Mouse (Mus musculus): Measurements from ENCODE around the gene Zp3. TPM values are rescaled to one million over a fixed set of nuclear protein-coding genes. Genes with fewer than 3 reads are reported as not detected.

Gene Zp3
- total RNA-seq, 2 experiments from 2014 or later, result not detected

DNA sequence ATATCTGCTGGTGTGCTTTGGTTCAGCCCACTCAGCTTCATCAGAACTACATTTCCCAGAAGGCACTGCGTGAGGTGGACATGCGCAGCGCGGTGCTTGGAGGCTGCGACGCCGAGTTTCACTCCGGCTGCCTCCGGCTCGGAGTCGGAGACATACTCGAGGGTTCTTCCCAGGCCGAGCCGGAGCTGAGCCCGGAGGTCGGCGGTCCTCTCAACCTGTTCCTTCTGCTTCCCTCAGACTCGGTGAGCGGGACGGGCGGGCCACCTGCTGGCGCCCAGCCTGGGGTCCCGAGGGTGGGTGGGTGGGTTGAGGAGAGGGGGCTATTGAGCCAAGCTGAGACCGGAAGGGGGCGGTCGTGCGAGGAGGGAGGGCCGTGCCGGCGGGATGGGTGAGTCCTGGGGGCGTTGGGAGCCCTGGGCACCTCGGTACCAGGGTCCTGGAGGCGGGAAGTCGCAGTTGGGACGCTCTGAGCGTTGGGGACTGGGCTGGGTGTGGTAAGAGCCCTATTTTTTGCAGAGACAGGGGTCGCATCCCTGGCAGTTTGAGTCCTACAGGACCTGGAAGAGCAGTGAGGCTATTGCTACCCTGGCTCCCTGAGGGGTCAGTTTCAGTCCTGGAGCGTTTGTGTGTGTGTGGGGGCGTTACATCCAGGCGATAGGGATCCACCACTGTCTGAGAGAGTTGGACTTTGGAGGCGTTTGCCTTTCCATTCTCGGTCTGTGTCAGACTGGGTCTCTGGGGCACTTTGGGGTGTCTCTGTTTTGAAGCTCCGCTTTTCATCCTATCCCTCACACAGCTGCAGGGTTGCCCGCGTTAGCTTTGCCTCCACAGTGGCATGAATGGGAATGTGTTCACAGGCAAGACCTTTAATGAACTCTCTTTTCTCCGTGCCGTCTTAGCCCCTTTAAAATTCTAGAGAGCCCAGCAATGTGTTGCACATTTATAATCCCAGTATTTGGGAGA, 15.1 kb downstream of the Zp3 start, which contains the start of gene Dtx2:
TSS of gene Dtx2 (plus strand) at position 76 of the 963 bp plus-strand sequence.
- ATAC-seq (replicated peaks; ENCODE audit: low FRiP score, poor library complexity, severe bottlenecking), result peak; percentile 97

DNA sequence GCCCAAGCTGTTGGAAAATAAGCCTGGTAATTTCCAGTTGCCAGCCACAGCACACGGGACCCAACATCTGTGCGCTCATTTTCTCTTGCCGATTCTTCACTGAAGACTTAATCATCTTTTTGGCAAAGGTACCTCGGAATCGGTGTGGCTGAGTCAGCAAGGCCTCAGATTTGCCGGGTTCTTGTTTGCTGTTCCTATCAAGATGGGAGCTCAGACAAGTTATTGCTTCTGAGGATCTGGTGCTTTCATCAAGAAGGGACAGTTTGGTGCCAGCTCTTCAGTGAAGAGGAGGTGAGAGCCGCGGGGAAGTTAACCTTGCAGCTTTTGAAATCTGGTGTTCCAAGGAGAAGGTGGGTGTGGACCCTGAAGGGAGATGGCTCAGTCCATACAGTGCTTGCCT, 16.3 kb downstream of the Zp3 start:
- ATAC-seq (replicated peaks; ENCODE audit: low FRiP score, poor library complexity, severe bottlenecking), result no peak

DNA sequence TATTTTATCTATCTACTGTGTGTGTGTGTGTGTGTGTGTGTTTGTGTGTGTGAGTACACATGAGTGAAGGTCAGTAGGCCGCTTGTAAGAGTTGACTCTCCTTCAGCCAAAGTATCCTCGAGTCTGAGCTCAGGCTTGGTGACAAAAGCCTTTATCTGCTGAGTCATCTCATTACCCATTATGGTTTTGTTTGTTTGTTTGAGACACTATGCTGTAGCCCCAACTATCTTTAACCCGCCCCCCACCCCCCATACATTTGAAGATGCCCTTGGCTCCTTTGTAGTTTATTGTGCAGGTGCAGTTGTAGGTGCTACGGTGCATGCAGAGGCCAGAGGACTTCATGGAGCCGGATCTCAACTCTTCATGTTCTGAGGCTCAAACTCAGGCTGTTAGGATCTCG, 21.3 kb downstream of the Zp3 start:
- no peak for ATAC-seq (replicated peaks; ENCODE audit: low FRiP score, poor library complexity, severe bottlenecking)

DNA sequence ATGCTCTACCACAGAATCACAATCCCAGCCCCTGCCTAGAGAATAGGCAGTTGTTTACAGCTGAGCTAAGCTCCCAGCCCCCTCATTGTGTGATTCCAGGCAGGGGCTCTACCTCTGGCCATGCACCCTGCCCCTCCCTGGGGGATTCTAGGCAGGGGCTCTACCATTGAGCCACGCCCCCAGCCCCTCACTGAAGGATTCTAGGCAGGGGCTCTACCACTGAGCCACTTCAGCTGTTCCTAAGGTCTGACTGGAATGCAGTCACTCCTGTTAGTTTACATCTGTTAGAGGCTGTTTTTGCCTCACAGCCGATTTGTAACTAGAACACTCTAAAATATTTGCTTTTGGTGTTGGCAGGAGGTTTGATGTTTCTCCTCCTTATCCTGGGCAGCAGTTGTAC, 22.4 kb downstream of the Zp3 start:
- ATAC-seq (replicated peaks; ENCODE audit: low FRiP score, poor library complexity, severe bottlenecking), result no peak

DNA sequence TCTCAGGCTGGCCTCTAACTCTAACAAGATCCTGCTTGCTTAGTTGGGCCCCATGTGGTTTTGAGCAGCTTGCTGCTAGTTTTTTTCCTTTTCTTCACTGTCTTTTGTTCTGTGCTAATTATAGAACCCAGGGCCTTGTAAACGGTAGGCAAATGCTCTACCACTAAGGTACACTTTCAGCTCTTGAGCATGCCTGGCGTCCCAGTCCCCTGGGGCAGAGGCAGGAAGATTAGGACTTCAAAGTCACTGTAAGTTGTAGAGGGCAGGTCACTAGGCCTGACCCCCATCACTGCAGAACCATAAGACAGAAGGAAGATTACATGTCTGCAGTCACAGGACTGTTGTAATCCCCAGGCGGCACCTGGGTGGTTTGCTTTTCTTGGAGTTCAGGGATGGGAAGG, 22.9 kb downstream of the Zp3 start:
- ATAC-seq (replicated peaks; ENCODE audit: low FRiP score, poor library complexity, severe bottlenecking), result no peak

DNA sequence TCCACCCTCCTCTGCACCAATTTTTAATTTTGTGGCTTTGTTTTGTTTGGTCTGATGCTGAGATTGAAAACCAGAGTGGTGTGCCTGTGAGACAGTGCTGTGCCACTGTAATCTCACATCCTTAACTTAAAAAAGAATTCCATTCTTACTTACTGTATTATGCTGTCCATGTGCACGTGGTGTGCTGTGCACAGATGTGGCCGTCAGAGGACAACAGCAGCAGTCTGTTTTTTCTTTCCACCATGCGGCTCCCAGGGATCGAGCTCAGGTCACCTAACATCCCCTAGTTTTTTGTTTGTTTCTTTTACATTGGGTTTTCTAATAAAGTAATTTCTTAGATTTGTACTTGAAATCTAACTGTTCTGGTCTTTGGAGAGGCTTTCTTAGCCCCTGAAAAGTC, 24.6 kb downstream of the Zp3 start:
- no peak for ATAC-seq (replicated peaks; ENCODE audit: low FRiP score, poor library complexity, severe bottlenecking)

DNA sequence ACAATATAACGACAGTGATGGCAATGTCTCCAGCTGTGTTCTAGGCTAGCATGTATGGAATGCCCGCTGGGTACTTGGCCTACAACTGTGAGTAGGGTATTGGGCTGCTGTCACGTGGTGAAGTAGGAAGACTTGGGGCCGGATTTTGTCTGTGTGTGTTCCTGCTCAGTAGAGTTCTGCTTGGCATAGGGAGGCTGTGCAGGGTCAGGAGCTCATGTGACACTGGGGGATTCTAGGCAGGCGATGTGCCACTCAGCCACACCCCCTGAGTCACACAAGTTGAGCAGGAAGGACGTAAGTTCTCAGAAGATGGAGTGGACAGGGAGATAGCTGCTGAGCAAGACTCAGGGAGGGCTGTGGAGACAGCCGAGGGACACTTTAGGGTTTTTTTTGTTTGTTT, 27.8 kb downstream of the Zp3 start:
- no peak for ATAC-seq (replicated peaks; ENCODE audit: low FRiP score, poor library complexity, severe bottlenecking)

DNA sequence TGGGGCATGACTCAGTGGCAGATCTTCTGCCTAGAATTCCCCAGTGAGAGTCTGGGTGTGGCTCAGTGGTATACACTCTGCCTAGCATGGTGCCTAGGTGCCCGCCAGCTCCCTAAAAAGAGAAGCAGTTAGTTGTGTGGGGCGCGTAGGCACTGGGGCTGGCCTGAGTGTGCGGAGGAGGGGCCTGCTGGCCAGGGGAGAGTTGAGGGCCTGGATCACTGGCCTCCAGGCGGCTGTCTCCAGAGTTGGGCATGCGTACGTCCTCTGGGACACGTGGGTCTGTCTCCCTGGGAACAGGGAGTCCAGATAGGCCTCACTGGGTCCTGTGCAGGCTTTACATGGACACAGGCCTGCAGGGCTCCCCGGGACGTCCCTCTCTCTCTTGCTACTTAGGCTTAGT, 35.0 kb downstream of the Zp3 start:
- ATAC-seq (replicated peaks; ENCODE audit: low FRiP score, poor library complexity, severe bottlenecking), result no peak

DNA sequence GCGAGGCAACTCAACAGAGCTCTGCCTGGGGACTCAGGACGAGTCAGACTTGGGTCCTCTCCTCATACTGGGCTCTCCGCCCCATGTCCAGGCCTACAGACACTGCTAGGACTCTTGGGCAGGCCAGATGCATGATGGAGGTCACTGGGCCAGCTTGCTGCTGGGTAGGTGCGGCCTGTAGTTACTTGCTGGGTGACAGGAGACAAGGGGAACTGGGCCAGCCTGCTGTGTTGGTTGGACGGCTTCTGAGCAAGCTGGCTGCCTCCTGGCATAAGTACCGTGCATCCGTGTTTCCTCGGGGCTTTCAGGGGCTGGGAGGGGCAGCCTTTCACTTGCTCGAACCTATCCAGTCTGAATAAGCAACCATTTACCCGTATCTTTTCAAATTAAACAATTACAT, 35.7 kb downstream of the Zp3 start:
- no peak for ATAC-seq (replicated peaks; ENCODE audit: low FRiP score, poor library complexity, severe bottlenecking)

DNA sequence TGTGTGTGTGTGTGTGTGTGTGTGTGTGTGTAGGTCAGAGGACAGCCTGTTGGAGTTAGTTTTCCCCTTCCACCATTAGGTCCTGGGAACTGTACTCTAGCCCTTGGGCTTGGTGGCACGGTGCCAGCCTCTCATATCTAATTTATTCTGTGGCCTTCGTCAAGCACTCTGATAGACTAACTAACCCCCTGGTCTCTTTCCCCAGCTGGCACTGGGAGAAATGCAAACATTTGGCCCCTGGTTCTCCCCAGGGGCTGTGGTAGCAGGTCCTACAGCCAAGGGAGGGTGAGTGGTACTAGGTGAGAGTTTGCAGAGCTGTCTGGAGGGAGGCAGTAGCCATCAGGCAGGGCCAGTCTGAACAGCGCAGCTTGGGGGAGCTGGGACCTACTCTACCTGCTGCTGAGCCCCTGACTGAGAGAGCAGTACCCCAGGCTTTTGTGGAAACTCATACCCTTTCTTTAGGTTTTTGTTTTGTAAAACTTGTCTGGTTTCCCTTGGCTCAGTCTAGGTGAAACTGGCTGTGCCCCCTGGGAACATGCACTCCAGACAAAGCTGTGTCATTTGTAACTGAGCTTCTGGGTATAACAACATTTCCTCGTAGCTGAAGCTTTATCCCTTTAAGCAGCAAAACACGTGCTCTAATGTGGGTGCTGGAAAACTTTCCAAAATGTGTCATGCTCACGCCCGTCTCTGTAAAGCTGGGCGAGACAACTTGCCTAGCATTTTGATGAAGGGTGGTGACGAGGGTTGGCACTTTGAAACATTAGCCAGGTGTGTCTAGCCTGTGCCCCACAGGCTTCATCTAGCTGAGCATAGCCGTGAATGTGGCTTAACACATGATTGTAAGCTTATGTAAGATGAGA, 36.3 kb downstream of the Zp3 start:
- ATAC-seq (replicated peaks; ENCODE audit: low FRiP score, poor library complexity, severe bottlenecking), result no peak

DNA sequence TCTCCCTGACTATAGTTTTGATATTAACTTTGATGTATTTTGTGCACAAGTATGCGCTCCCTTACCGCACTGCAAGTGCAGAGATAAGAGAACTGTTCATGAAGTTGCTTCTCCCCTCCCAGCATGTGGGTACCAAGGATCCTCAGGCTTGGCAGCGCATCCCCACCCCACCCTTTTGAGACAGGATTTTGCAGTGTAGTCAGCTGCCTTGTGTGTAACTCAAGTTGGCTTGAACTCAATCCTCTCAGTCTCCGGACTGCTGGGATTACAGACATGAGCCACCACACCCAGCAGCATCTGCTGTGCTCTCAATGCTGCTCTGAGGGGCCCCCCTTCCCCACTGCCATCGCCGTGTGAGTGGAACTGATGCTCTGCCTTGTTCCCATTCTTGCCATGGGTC, 37.4 kb downstream of the Zp3 start:
- no peak for ATAC-seq (replicated peaks; ENCODE audit: low FRiP score, poor library complexity, severe bottlenecking)

DNA sequence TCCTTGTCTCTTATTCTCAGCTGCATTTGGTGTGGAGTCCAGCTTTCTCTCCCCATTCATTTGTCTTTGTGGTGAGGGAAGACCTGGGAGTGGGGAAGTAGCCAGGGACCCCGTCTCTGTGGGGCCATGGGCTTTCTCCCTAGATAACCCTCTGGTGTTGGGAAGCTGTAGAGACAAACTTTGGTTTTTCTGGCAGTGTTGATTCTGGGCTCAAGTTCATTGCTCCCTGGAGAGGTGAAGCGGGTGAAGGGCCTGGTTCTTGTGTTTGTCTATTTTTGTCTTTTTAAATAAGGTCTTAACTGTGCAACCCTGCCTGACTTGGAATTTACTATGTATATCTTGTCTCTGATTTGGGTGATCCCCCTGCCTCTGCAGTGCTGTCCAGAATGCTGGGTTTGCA, 38.8 kb downstream of the Zp3 start:
- ATAC-seq (replicated peaks; ENCODE audit: low FRiP score, poor library complexity, severe bottlenecking), result no peak

DNA sequence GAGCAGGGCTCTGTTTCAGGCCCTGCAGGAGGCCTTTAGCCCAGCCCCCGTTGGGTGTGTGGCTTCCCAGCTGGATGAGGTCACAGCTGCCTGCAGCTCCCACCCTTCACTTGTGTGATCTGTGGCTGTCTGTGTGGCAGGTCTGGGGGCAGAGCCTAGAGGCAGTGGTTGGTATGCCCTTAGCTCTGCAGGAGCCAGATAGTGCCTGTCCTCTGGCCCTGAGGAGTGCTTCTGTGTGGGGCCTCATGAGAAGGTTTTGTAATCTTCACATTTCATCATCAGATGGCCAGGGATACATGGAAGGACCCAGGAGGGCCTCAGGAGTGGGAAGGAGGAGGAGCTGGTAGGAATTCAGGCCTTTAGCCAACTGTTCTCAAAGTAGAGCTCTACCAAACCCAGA, 40.0 kb downstream of the Zp3 start:
- no peak for ATAC-seq (replicated peaks; ENCODE audit: low FRiP score, poor library complexity, severe bottlenecking)

DNA sequence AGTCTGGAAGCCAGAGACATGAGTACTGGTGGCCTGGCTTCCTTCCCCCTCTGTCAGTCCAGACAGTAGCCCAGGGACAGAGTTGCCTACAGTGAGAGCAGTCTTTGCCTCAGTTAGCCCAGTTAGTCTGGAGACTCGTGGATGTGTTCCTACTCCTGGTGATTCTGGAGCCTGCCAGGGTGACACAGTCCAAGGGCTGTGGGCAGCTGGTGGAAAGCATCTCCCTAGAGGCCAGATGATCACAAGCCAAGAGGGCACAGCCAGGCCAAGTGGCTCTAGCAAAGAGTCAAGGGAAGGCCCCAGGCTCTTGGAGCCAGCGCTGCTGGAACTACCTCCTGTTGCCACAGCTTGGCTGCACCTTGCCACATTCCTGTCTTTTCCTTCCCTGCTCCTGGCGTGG, 45.8 kb downstream of the Zp3 start:
- no peak for ATAC-seq (replicated peaks; ENCODE audit: low FRiP score, poor library complexity, severe bottlenecking)

DNA sequence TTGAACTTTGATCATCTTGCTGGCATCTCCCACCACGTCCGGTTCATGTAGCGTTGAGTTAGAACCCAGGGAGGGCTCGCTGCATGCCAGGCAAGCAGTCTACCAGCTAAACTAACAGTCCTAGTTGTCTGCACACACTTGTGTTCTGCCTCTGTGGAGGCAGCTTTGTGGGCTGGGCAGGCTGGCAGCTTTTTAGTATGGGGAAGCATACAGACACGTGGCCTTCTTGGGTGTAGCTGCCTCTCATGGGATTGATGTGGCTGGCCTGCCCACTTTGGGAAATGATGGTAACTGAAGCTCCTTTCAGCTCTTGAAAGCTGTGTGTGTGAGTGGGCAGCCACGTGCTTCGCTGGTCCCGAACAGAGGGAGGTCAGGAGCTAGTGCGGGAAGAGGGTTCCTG, 47.0 kb downstream of the Zp3 start:
- ATAC-seq (replicated peaks; ENCODE audit: low FRiP score, poor library complexity, severe bottlenecking), result no peak

DNA sequence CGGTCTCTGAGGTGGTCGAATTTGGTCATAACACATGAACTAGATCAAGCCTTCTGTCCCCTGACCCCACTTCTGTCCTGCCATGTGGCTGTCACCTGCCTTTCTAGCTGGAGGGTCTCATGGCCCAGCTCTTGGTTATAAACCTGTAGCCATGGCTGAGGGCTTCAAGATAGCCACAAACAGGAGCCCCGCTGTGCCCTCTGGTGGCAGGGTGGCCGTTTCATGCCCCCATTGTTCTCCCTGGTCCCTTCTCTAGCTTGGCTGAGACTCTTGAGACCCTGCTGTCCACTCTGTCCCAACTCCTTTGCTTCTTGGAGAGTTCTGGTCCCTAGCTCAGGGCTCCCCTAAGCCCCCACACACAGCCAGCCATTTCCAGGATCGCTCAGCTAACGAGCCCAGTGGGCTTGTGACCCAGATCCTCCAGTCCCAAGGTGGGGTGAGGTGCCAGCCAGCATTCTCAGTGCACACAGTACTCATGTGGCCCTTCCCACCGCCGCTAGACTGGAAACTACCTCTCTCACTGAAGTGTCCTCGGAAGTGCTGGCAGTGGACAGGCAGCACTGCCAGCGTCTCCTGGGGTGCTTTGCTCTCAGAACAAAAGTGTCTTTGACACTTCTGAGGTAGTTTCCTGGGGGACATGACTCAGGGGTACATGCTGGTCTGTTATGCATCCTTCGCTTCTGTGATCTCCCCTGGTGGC, 47.9 kb downstream of the Zp3 start:
- ATAC-seq (replicated peaks; ENCODE audit: low FRiP score, poor library complexity, severe bottlenecking), result no peak

DNA sequence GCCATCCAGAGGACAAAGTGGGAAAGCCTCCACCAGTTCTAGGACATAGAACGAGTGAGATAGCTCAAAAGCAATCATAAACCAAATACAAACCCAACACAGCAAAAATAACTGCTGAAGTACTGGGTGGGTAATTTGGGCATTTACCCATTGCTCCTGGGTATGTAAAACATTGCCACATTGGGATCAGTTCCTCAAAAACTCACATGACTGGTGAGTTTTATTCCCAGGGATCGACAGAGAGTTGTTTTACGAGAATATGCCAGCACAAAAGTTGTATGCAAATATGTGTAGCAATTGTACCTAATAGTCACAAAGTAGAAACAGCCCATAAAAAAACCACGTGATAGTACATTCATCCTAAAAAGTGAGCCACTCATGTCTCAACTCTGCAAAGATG, 55.0 kb downstream of the Zp3 start:
- no peak for ATAC-seq (replicated peaks; ENCODE audit: low FRiP score, poor library complexity, severe bottlenecking)

DNA sequence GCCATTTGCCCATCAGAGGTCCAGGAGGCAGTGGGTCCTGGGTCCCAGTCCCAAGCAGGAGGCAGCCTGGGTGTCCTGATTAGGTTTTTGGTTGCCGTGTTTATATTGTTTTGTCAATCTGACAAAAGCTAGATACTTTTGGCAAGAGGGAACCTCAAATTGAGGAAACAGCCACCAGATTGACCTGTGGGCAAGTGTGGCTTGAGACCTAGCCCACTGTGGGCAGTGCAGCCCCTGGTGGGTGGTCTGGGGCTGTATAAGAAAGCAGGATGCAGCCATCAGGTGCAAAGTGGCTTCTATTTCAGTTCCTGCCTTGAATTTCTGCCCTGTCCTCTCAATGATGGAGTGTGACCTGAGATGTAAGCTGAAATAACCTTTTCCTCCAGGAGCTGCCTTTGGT, 55.4 kb downstream of the Zp3 start:
- ATAC-seq (replicated peaks; ENCODE audit: low FRiP score, poor library complexity, severe bottlenecking), result no peak

DNA sequence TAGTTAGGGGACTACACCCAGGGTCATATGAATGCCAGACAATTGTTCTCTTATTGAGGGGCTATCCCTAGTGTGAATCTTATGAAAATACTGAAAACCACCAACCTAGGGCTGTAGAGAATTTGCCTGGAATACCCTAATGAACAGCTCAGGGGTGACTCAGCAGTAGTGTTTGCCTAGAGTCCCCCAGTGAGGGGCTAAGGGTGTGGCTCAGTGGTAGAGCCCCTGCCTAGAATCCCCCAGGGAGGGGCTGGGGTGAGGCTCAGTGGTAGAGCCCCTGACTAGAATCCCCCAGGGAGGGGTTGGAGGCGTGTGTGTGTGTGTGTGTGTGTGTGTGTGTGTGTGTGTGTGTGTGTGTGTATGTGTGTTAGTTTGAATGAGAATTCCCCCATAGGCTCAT, 56.8 kb downstream of the Zp3 start:
- no peak for ATAC-seq (replicated peaks; ENCODE audit: low FRiP score, poor library complexity, severe bottlenecking)
